Mouse (Mus musculus): ENCODE results near the gene Snrk. TPM values are rescaled to one million over a fixed set of nuclear protein-coding genes. Genes with fewer than 3 reads are reported as not detected.

Gene Snrk
- polyA plus RNA-seq, 1 experiment from 2014 or later = 43.0 TPM

GRCm38 (mm10) chr9:122216945-122217529 lies 100.0 kb downstream of the Snrk start:
- Histone ChIP-seq H3K4me1 (ENCODE audit: control insufficient read depth, insufficient read depth, low read length) (no peaks in the 10 kb centered on the region), H3K27ac (ENCODE audit: low read depth, low read length) (no peak overlapping the region), H3K4me3 (ENCODE audit: low read depth, low read length) (no peak overlapping the region), H3K4me2 (ENCODE audit: low read depth, low read length) (no peak overlapping the region), H3K9me3 (ENCODE audit: control insufficient read depth, low read length) (no peaks in the 10 kb centered on the region), H3K36me3 (ENCODE audit: control insufficient read depth, insufficient read depth, low read length) (no peaks in the 10 kb centered on the region), H3K9ac (replicated peaks; ENCODE audit: low read depth, low read length) (no peak overlapping the region), H3K27me3 (ENCODE audit: control insufficient read depth, insufficient read depth, low read length) (no peaks in the 10 kb centered on the region)
- no peak for ATAC-seq (ENCODE audit: low read depth)
- WGBS = 88% methylated on average over 7 of the region's 7 CpGs

Other genes with a start within 250 kb of the Snrk start
- 1.6 and 2.0 TPM in 2 replicates for gene Ackr2, start 218.9 kb upstream of the Snrk start, polyA plus RNA-seq (2014; fragmentation: Nextera tagmentation; extraction: Ambion mirVana)
- gene Cyp8b1, start 201.0 kb upstream of the Snrk start, polyA plus RNA-seq (2014; fragmentation: Nextera tagmentation; extraction: Ambion mirVana) = not detected in 2 replicates
- 1.0 and 2.5 TPM in 2 replicates for gene Fam198a, start 166.3 kb upstream of the Snrk start, polyA plus RNA-seq (2014; fragmentation: Nextera tagmentation; extraction: Ambion mirVana)
- gene Pomgnt2, start 120.2 kb upstream of the Snrk start, polyA plus RNA-seq (2014; fragmentation: Nextera tagmentation; extraction: Ambion mirVana) = 26.6 and 28.1 TPM in 2 replicates
- 48.1 and 53.1 TPM in 2 replicates for gene Ano10, start 177.2 kb downstream of the Snrk start, polyA plus RNA-seq (2014; fragmentation: Nextera tagmentation; extraction: Ambion mirVana)
- 23.4 and 34.4 TPM in 2 replicates for gene Abhd5, start 234.3 kb downstream of the Snrk start, polyA plus RNA-seq (2014; fragmentation: Nextera tagmentation; extraction: Ambion mirVana)

All from neural tube, embryonic 14.5 days (tissue).